25 mouse cellular contexts compared by ENCODE assay signal in the genomic region with DNA sequence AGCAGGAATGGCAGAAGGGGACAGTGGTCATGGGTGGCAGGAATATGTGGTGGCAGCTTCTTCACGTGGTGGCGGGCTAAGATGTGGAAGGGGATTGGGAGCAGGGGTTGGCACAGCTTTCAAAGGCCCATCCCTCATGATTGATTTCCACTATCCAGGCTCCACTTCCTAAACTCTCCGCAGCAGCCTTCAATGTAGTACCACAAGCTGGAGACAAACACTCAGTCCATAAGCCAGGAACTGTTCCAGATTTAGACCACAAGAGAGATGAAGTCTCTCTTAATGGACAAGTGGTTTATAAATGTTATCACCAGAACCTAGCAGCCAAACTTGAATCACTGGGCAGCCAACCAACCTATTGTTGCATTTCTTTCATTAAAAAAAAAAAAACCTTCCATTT. TPM values are rescaled to one million over a fixed set of nuclear protein-coding genes. Genes with fewer than 3 reads are reported as not detected.
DNase-seq lines count a peak whose midpoint lies in the region; ATAC-seq and TF ChIP-seq lines count a peak whose summit lies in the region.
"Had no signal": no experiment of that assay in that cellular context is flagged by ENCODE, and none has a peak within 500 bp of the region (broad histone marks: within the 10 kb centered on the region; RNA-seq: fewer than 3 reads in every experiment).

No protein-coding gene starts in this region.

- no peak for TF ChIP-seq POLR2A in lung, adult 2 months (IDR thresholded peaks at IDR 0.05; ENCODE audit: borderline replicate concordance, extremely low read depth, low read depth, low read length)

- TF ChIP-seq CTCF in lung, postnatal 0 days (IDR thresholded peaks at IDR 0.05): no peak
- no peak for TF ChIP-seq CTCF in lung, adult 2 months (IDR thresholded peaks at IDR 0.05; ENCODE audit: insufficient read depth, low read length)

- no peaks in the 10 kb centered on the region for H3K36me3 ChIP-seq in lung, postnatal 0 days (ENCODE audit: insufficient read depth, low read length)
- H3K36me3 ChIP-seq: embryonic facial prominence, embryonic 10.5 days; embryonic facial prominence, embryonic 12.5 days; G1E had no signal

- 49% methylated on average over 3 of the region's 3 CpGs for WGBS in lung, postnatal 0 days
- 36% methylated on average over 3 of the region's 3 CpGs for WGBS in lung, adult 2 months

- H3K9ac ChIP-seq in lung, postnatal 0 days (replicated peaks; ENCODE audit: low read depth): no peak overlapping the region
- H3K9ac ChIP-seq: embryonic facial prominence, embryonic 12.5 days; forebrain, embryonic 13.5 days had no signal

- no peak overlapping the region for H3K27ac ChIP-seq in lung, postnatal 0 days (ENCODE audit: low read length)
- H3K27ac ChIP-seq: embryonic facial prominence, embryonic 10.5 days; embryonic facial prominence, embryonic 12.5 days; forebrain, embryonic 13.5 days had no signal

- H3K4me3 ChIP-seq in lung, postnatal 0 days (ENCODE audit: low read depth, low read length): no peak overlapping the region
- no peak overlapping the region for H3K4me3 ChIP-seq in lung, adult 2 months (replicated peaks; ENCODE audit: extremely low read depth, low read depth, low read length)
- H3K4me3 ChIP-seq: embryonic facial prominence, embryonic 10.5 days; embryonic facial prominence, embryonic 12.5 days; forebrain, embryonic 13.5 days had no signal

- H3K9me3 ChIP-seq in lung, postnatal 0 days (ENCODE audit: low read length): no peaks in the 10 kb centered on the region
- H3K9me3 ChIP-seq: embryonic facial prominence, embryonic 10.5 days; embryonic facial prominence, embryonic 12.5 days; forebrain, embryonic 13.5 days; G1E had no signal

- peak; percentile 67; the same call in 1 of the 2 replicates for ATAC-seq in lung, postnatal 0 days
- ATAC-seq: activated CD4-positive, CD25-positive, alpha-beta regulatory T cell, adult 4 months; CD4-positive, CD25-positive, alpha-beta regulatory T cell, adult 4 months; forebrain, embryonic 13.5 days; Patski had no signal

- H3K4me1 ChIP-seq in lung, postnatal 0 days (ENCODE audit: insufficient read depth, low read depth, low read length): peaks cover 4% of the 10 kb centered on the region; the same call in 1 of the 2 replicates
- peaks cover 9% of the 10 kb centered on the region; the same call in 1 of the 2 replicates for H3K4me1 ChIP-seq in lung, adult 2 months (ENCODE audit: control insufficient read depth, insufficient read depth, low read length)
- H3K4me1 ChIP-seq: embryonic facial prominence, embryonic 10.5 days; embryonic facial prominence, embryonic 12.5 days; forebrain, embryonic 13.5 days had no signal

- no peaks in the 10 kb centered on the region for H3K27me3 ChIP-seq in lung, postnatal 0 days (replicated peaks; ENCODE audit: insufficient read depth, low read length)
- H3K27me3 ChIP-seq: CH12.LX; embryonic facial prominence, embryonic 12.5 days; forebrain, embryonic 13.5 days; Patski had no signal

- H3K4me2 ChIP-seq in lung, postnatal 0 days (replicated peaks; ENCODE audit: low read depth, low read length): no peak overlapping the region
- H3K4me2 ChIP-seq: embryonic facial prominence, embryonic 12.5 days; forebrain, embryonic 13.5 days had no signal

- peak; percentile 37 for DNase-seq in heart, adult 11 months
- no peak for DNase-seq in heart, postnatal 4 days
- DNase-seq in lung, postnatal 0 days (ENCODE audit: low spot score): peak; percentile 50
- no peak for DNase-seq in lung, adult 2 months
- DNase-seq in lung, postnatal 10 days: peak; percentile 21
- peak; percentile 28 for DNase-seq in lung, postnatal 25 days (ENCODE audit: low spot score)
- DNase-seq in left cerebral cortex, postnatal 36 days (ENCODE audit: low spot score in 2 of 2): no peak
- no peak for DNase-seq in testis, postnatal 10 days (ENCODE audit: low spot score)
- DNase-seq: adrenal gland, adult 8-10 months; adrenal gland, postnatal 14 days; adrenal gland, postnatal 36 days; B cell, adult 2 months; cerebellum, adult 11-12 months; cerebellum, adult 2 months; cerebellum, adult 9-10 months; cerebellum, postnatal 10 days; cerebellum, postnatal 25 days had no signal

- no peak for TF ChIP-seq EP300 in lung, postnatal 0 days (IDR thresholded peaks at IDR 0.05)

- intact Hi-C loops in left cerebral cortex, postnatal 36 days (cut with DNase I): no loop called here

RNA-seq across cellular contexts. Expression of a gene that starts 57.1 kb away (rescaled TPM):
- 100 to 1,000 TPM; 179 to 184 TPM for total RNA-seq in heart, postnatal 4 days (2021)
- 135 and 137 TPM in 2 replicates for polyA plus RNA-seq in lung, postnatal 0 days (2015; fragmentation: Nextera tagmentation; extraction: Ambion mirVana)
- polyA plus RNA-seq in lung, adult 2 months (2012; rRNA removed): 32.1 and 42.0 TPM in 2 replicates
- total RNA-seq in left cerebral cortex, postnatal 36 days (2021): 100 to 1,000 TPM; 102 to 118 TPM

Comparison
In these comparisons a context has a peak if more than half of its experiments do, and no peak if none do; other contexts are left out.
1. DNase-seq: peak in heart, adult 11 months (single experiment), lung, postnatal 0 days (single experiment), lung, postnatal 10 days (single experiment) and lung, postnatal 25 days (single experiment); none in heart, postnatal 4 days (single experiment), lung, adult 2 months (single experiment), left cerebral cortex, postnatal 36 days (0 of 2) and testis, postnatal 10 days (single experiment).